Mouse (Mus musculus) kidney, embryonic 15.5 days (tissue): ENCODE measurements around the gene Tmem170. TPM values are rescaled to one million over a fixed set of nuclear protein-coding genes. Genes with fewer than 3 reads are reported as not detected.

Experiments used
- polyA plus RNA-seq: library from polyadenylated mRNA; unstranded; fragments of >200 nt; fragmentation: Nextera tagmentation; extraction: Ambion mirVana; gene quantifications from 2 replicates; pipeline ENCODE4 v1.2.1, GENCODE M21; 2015

Gene Tmem170
- polyA plus RNA-seq, 1 experiment from 2014 or later = 13.0 TPM

Other genes starting within 250 kb of the Tmem170 start
- 1.2 and 1.3 TPM in 2 replicates for gene Ldhd, start 246.4 kb downstream of the Tmem170 start, polyA plus RNA-seq
- 20.4 and 21.2 TPM in 2 replicates for gene Zfp1, start 233.3 kb downstream of the Tmem170 start, polyA plus RNA-seq
- gene Ctrb1, start 185.7 kb downstream of the Tmem170 start, polyA plus RNA-seq = 0.45 and 5.2 TPM in 2 replicates
- gene Bcar1, start 132.9 kb downstream of the Tmem170 start, polyA plus RNA-seq = 45.7 and 53.8 TPM in 2 replicates
- 226 and 233 TPM in 2 replicates for gene Cfdp1, start 22.5 kb downstream of the Tmem170 start, polyA plus RNA-seq
- 0.96 and 1.1 TPM in 2 replicates for gene Chst5, start 33.7 kb upstream of the Tmem170 start, polyA plus RNA-seq
- gene Tmem231, start 57.1 kb upstream of the Tmem170 start, polyA plus RNA-seq = 21.1 and 21.5 TPM in 2 replicates
- gene Gabarapl2, start 64.0 kb upstream of the Tmem170 start, polyA plus RNA-seq = 194 and 198 TPM in 2 replicates
- gene Adat1, start 115.6 kb upstream of the Tmem170 start, polyA plus RNA-seq = 11.2 and 12.1 TPM in 2 replicates
- 209 and 219 TPM in 2 replicates for gene Kars, start 134.6 kb upstream of the Tmem170 start, polyA plus RNA-seq
- 23.9 and 27.6 TPM in 2 replicates for gene Terf2ip, start 134.6 kb upstream of the Tmem170 start, polyA plus RNA-seq
- gene Gm6793, start 138.3 kb upstream of the Tmem170 start, polyA plus RNA-seq = 0.12 and 0.73 TPM in 2 replicates